Mouse (Mus musculus) liver, embryonic 13.5 days (tissue): ENCODE measurements around the gene Vdac2. TPM values are rescaled to one million over a fixed set of nuclear protein-coding genes. Genes with fewer than 3 reads are reported as not detected.

Experiments
- ATAC-seq: fragments of 200-750 bp; cut with Nextera tagmentation; 2 replicates; pipeline ENCODE4 v1.8.0; 2017; ENCODE audit warnings: low read depth, mild to moderate bottlenecking, moderate number of reproducible peaks, moderate library complexity
- DNase-seq: peaks from one replicate; pipeline ENCODE4 v3.0.0; 2022
- H3K27ac ChIP-seq: fragments of 300-500 bp; sonication (generic); 2 replicates; pipeline ENCODE4 v1.5.1; 2015; ENCODE audit warnings: moderate library complexity, mild to moderate bottlenecking, inconsistent platforms
- H3K27me3 ChIP-seq: fragments of 300-500 bp; sonication (generic); 2 replicates; pipeline ENCODE4 v1.6.1; 2015; ENCODE audit warnings: mild to moderate bottlenecking, inconsistent platforms
- H3K36me3 ChIP-seq: fragments of 300-500 bp; sonication (generic); 2 replicates; pipeline ENCODE4 v1.6.1; 2015; ENCODE audit warnings: mild to moderate bottlenecking, inconsistent platforms
- H3K4me1 ChIP-seq: fragments of 300-500 bp; sonication (generic); replicated peaks from 2 replicates; pipeline ENCODE4 v1.6.1; 2015; ENCODE audit warnings: inconsistent platforms
- H3K4me2 ChIP-seq: fragments of 300-500 bp; sonication (generic); 2 replicates; pipeline ENCODE4 v1.6.1; 2015; ENCODE audit warnings: inconsistent platforms, mild to moderate bottlenecking, moderate library complexity
- H3K4me3 ChIP-seq: fragments of 300-500 bp; sonication (generic); replicated peaks from 2 replicates; pipeline ENCODE4 v1.5.1; 2015; ENCODE audit warnings: mild to moderate bottlenecking, inconsistent platforms
- H3K9ac ChIP-seq: fragments of 300-500 bp; sonication (generic); 2 replicates; pipeline ENCODE4 v1.6.1; 2015; ENCODE audit warnings: mild to moderate bottlenecking, inconsistent platforms
- H3K9me3 ChIP-seq: fragments of 300-500 bp; sonication (generic); replicated peaks from 2 replicates; pipeline ENCODE4 v1.6.1; 2016; ENCODE audit warnings: inconsistent platforms
- WGBS: fragments of 180-500 bp; shearing (Covaris S2); methylation state at CpG from one replicate; pipeline ENCODE4 v1.1.7; 2015; ENCODE audit not compliant: insufficient replicate concordance; 5-methylcytosine and 5-hydroxymethylcytosine counted together
- polyA plus RNA-seq: library from polyadenylated mRNA; unstranded; fragments of >200 nt; fragmentation: Nextera tagmentation; extraction: Ambion mirVana; gene quantifications from 2 replicates; pipeline ENCODE4 v1.2.1, GENCODE M21; 2015

Vdac2 gene
- polyA plus RNA-seq, 1 experiment from 2014 or later, result 173 TPM

DNA sequence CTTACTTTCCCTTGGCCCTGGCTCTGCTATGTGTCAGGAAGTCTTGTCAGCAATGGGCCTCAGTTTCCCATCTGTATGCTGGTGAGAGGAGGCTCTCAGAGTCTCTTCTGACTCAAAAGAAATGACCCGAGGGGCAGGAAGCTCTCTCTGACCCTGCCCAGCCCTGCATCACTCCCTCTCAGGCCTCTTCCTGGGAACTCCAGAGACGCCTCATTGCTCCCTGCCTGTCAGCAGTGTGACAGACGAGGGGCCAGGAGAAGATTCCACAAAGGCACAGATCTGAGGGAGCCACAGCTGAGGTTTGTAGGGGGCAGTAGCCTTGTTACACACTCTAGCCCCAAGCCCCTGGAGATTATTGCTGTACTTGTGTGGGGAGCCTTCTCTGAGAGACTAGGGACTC is 30.9 kb downstream of the Vdac2 start:
- Histone ChIP-seq H3K9ac (no peak overlapping the region; the same call in 1 of the 2 replicates), H3K36me3 (no peaks in the 10 kb centered on the region), H3K27me3 (no peaks in the 10 kb centered on the region), H3K4me2 (no peak overlapping the region), H3K4me1 (peaks cover 38% of the 10 kb centered on the region), H3K27ac (no peak overlapping the region), H3K4me3 (no peak overlapping the region), H3K9me3 (no peaks in the 10 kb centered on the region)
- 62% methylated on average over 3 of the region's 3 CpGs for WGBS
- DNase-seq (no peak), ATAC-seq (no peak)

GRCm38 (mm10) chr14:21856886-21857285 is 31.8 kb downstream of the Vdac2 start:
- DNase-seq, result no peak
- ATAC-seq, result no peak
- peaks cover 28% of the 10 kb centered on the region for H3K4me1 ChIP-seq

DNA sequence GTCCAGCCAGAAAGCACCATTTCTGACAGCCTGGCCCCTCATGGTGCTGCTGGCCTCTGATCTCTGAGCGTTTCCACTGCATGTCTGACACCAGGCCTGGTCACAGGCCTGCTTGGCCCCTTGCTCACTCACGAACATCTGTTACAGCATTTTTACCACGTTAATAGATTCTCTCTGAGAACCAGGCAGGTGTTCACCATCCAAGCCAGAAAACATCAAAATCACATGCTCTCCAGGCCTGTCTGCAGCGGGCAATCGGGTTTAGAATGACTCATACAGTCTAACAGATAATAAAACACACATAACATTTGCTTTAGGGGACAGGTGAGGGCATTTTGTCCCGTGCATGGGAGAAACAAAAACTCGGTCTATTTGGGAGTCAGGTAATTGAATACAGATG is 41.3 kb downstream of the Vdac2 start:
- H3K27me3 ChIP-seq, result no peaks in the 10 kb centered on the region
- H3K4me2 ChIP-seq, result no peak overlapping the region
- no peak overlapping the region for H3K4me3 ChIP-seq
- no peaks in the 10 kb centered on the region for H3K4me1 ChIP-seq
- H3K9me3 ChIP-seq, result no peaks in the 10 kb centered on the region
- H3K27ac ChIP-seq, result no peak overlapping the region
- WGBS, result 64% methylated on average over 7 of the region's 7 CpGs
- H3K36me3 ChIP-seq, result no peaks in the 10 kb centered on the region
- DNase-seq (no peak), ATAC-seq (no peak)
- H3K9ac ChIP-seq, result no peak overlapping the region

More at GRCm38 (mm10) chr14:21856886-21857285, 31.8 kb downstream of the Vdac2 start:
- no peak overlapping the region for H3K9ac ChIP-seq
- WGBS, result 76% methylated on average over 14 of the region's 14 CpGs
- no peaks in the 10 kb centered on the region for H3K27me3 ChIP-seq
- H3K27ac ChIP-seq, result no peak overlapping the region
- H3K4me2 ChIP-seq, result no peak overlapping the region
- H3K4me3 ChIP-seq, result no peak overlapping the region
- H3K36me3 ChIP-seq, result no peaks in the 10 kb centered on the region
- no peaks in the 10 kb centered on the region for H3K9me3 ChIP-seq

DNA sequence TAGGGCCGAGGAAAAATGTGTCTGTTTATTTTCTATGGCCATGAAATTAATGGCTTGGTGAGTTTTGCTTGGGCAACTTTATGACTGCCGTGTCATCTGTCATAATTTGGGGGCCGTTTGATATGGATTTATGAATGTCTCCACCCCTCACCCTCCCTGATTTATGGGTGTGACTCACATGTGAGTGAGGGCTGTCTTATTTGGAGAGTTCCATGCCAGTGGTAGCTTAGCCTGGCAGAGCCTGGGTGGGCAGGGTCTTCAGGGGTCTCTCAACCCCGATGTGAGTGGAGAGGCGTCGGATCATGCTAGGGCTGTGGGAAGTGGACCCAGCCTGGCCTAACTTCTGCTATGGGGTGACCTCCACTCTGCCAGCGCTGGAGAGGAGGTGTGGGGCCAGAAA is 41.8 kb downstream of the Vdac2 start:
- no peak overlapping the region for H3K4me3 ChIP-seq
- no peak overlapping the region for H3K4me2 ChIP-seq
- H3K9ac ChIP-seq, result no peak overlapping the region
- DNase-seq, result no peak
- no peaks in the 10 kb centered on the region for H3K36me3 ChIP-seq
- no peak overlapping the region for H3K27ac ChIP-seq
- no peaks in the 10 kb centered on the region for H3K27me3 ChIP-seq
- no peaks in the 10 kb centered on the region for H3K9me3 ChIP-seq
- no peaks in the 10 kb centered on the region for H3K4me1 ChIP-seq
- 74% methylated on average over 7 of the region's 7 CpGs for WGBS
- ATAC-seq, result no peak

DNA sequence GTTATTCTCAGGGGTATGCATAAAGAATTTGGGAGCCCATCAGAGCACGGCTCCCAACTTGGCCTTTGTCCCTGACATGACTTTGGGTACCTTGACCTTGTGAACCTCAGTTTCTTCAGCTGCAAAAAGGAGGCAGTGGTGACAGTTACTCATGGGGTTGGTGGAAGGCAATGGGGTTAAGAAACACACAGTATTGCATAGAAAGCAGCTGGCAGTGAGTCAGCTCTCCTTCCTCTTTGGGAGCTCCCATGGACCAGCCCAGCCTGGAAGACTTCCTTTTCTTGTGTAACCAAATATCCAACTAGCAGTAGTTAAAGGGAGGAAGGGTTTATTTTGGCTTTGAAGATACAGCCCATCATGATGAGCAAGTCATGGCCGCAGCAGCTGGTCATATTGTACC is 65.4 kb downstream of the Vdac2 start:
- DNase-seq (no peak), ATAC-seq (no peak)
- H3K4me3 ChIP-seq, result no peak overlapping the region
- H3K27me3 ChIP-seq, result no peaks in the 10 kb centered on the region
- H3K4me2 ChIP-seq, result no peak overlapping the region
- no peak overlapping the region for H3K9ac ChIP-seq
- no peaks in the 10 kb centered on the region for H3K9me3 ChIP-seq
- 53% methylated on average over 2 of the region's 2 CpGs for WGBS
- H3K36me3 ChIP-seq, result no peaks in the 10 kb centered on the region
- H3K4me1 ChIP-seq, result no peaks in the 10 kb centered on the region
- no peak overlapping the region for H3K27ac ChIP-seq

GRCm38 (mm10) chr14:21891581-21892340 is 66.7 kb downstream of the Vdac2 start:
- DNase-seq (no peak), ATAC-seq (no peak)
- Histone ChIP-seq H3K36me3 (no peaks in the 10 kb centered on the region), H3K4me3 (no peak overlapping the region), H3K27me3 (no peaks in the 10 kb centered on the region), H3K27ac (no peak overlapping the region), H3K9ac (no peak overlapping the region), H3K9me3 (no peaks in the 10 kb centered on the region), H3K4me1 (no peaks in the 10 kb centered on the region), H3K4me2 (no peak overlapping the region)
- WGBS, result 36% methylated on average over 15 of the region's 15 CpGs

DNA sequence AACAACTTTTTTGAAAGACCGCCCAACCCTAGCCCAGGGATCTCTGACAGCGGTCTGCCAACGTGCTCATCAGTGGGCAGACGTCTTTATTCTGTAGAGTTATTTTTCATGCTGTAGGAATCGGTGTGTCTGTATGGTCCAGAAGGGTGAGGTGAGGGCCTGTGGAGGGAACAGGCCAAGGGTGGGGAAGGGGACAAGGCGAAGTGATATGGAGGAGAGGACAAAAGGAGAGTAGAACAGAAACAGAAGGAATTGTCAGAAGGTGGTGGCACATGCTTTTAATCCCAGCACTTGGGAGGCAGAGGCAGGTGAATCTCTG is 67.3 kb downstream of the Vdac2 start:
- no peaks in the 10 kb centered on the region for H3K4me1 ChIP-seq
- no peak for DNase-seq
- H3K4me3 ChIP-seq, result no peak overlapping the region
- 75% methylated on average over 6 of the region's 6 CpGs for whole genome bisulfite sequencing
- no peak overlapping the region for H3K9ac ChIP-seq
- H3K27ac ChIP-seq, result no peak overlapping the region
- ATAC-seq, result no peak
- H3K4me2 ChIP-seq, result no peak overlapping the region
- H3K27me3 ChIP-seq, result no peaks in the 10 kb centered on the region
- no peaks in the 10 kb centered on the region for H3K36me3 ChIP-seq
- H3K9me3 ChIP-seq, result no peaks in the 10 kb centered on the region

Other genes starting within 250 kb of the Vdac2 start
- not detected in 2 replicates for gene Dupd1, start 110.7 kb upstream of the Vdac2 start, polyA plus RNA-seq
- 3.7 and 4.9 TPM in 2 replicates for gene Samd8, start 74.7 kb upstream of the Vdac2 start, polyA plus RNA-seq
- not detected in 2 replicates for gene Dusp13, start 74.1 kb upstream of the Vdac2 start, polyA plus RNA-seq
- gene Comtd1, start 23.7 kb downstream of the Vdac2 start, polyA plus RNA-seq, result 30.6 and 34.1 TPM in 2 replicates
- 0.82 and 1.4 TPM in 2 replicates for gene Zfp503, start 164.4 kb downstream of the Vdac2 start, polyA plus RNA-seq
- gene Lrmda, start 194.5 kb downstream of the Vdac2 start, polyA plus RNA-seq, result 0.25 and 0.27 TPM in 2 replicates